Mouse (Mus musculus) left cerebral cortex, adult 6 months (tissue): ENCODE data around the gene Prr19. TPM values are rescaled to one million over a fixed set of nuclear protein-coding genes. Genes with fewer than 3 reads are reported as not detected.

Source experiments
- long read RNA-seq, 2 experiments: library from polyadenylated mRNA; unstranded; transcript quantifications; one replicate each; pipeline ENCODE4 v2.0.0; 2019 to 2020
- polyA plus RNA-seq: library from polyadenylated mRNA; unstranded; fragments of <200 nt; fragmentation: Nextera tagmentation; gene quantifications from 2 replicates; pipeline ENCODE4 v1.2.3, GENCODE M21; 2021

The Prr19 gene
- 0.11 and 0.16 TPM in 2 replicates for polyA plus RNA-seq
- long read RNA-seq, experiment 1: 0 reads
- long read RNA-seq, experiment 2: 0 reads

DNA sequence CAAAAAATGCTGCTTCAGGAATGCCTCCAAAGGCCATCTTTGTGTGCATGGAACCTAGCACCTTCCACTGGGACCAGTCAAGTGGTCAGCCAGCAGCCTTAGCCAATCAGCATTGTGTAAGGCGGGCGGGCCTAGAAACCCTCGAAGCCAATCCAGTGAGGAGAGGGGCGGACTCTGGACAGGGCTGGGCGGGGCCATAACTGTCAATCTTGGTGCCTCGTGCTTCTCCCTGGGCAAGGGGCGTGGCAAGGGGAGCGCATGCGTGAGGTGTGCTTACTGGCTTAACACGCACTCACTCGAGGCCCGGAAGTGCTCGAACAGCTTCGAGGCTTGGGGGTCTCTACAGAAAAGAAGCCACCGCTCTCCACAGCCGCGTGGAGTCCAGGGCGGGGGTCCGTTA is at the start of gene Prr19:
Prr19 (plus strand) TSS at position 349 of the 400 bp plus-strand sequence.

DNA sequence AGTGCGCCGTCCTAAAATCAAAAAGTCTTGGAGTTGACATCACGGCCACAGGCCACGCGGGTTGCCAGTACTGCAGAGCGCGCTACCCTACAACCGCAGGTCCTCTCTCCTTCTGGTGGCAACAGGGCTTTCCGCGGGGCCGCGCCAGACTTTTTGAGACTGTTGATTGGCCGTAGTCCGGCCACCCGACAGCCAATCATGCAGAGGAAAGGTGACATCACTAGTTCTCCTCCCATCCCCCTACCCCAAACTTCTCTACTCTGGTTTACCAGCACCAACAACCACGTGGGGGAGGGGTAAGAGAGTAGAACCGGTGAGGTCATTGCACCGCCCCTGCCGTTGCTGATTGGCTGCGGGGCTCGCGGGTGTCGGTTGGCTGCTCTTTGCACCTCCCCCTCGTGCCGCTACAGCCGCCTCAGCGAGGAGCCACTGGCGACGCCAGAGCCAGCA is 33.9 kb upstream of the Prr19 start, which contains the start of gene Cic:
Cic (plus strand) TSS at position 404 of the 450 bp plus-strand sequence.

DNA sequence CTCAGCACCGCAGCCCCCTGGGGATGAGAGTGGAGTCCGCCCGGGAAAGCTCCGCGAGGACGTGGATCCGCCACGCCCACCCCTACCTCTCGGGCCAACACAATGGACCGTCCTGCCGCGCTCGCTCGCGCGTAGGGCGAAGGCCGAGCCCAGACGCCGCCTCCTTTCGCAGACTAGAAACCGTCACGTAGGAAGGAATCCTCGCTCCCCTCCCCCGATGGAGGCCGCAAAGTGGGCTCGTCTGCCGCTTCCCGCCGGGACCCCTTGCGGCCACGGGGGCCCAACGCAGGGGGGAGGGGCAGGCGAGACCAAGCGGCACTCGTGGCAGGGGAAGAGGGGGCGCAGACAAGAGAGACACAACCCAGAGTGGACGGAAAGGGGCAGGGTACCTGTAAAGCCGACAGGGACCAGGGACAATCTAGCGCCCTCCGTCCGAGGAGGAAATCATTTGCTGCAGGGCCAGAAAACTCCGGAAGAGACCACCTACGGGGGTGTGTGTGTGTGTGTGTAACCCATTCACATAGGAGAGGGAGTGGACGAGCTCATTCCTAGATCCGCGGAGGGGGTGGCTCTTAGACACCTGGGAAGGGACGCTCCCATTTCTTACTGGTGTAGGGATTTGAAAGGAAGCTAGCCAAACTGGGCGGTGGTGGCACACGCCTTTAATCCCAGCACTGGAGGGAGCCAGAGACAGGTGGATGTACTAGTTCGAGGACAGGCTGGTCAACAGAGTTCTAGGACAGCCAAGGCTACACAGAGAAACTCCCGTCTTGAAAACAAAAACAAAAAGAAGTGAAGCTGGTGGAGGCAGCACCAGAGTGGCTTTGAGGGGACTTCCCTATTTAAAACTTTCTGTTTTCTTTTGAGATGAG is 3.5 kb upstream of the Prr19 start, which contains the start of gene Pafah1b3:
Pafah1b3 (minus strand) TSS at position 533 of the 872 bp plus-strand sequence.

DNA sequence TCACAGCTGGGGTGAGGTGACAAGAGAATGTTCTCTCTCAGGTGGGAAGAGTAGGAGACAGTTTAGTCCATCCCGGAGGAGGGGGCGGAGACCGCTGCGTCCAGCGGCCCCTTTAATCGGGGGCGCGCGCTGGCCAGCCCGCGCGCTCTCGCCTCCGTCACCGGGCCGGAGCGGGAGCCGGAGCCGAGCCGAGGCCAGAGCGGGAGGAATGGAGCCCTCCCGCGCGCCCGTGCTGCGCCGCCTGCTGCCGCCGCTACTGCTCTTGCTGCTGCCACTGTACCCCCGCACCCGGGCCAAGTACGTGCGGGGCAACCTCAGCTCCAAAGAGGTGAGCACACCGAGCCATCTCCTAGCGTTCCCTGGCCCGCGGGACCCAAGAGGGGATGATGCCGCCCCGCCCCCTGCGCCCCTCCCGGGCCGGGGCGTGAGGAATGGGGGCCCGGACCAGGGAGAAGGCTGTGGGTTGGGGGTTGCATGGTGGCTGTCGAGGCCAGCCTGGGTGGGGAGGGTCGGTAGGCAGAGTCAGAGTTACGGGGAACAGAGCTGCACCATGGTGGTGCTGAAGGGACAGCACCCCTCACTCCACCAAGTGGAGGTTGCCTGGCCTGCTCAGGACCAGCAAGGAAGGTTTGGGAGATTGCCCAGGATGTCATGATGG is 4.9 kb downstream of the Prr19 start, which contains the start of gene Tmem145:
Tmem145 (plus strand) TSS at position 151 of the 658 bp plus-strand sequence.

DNA sequence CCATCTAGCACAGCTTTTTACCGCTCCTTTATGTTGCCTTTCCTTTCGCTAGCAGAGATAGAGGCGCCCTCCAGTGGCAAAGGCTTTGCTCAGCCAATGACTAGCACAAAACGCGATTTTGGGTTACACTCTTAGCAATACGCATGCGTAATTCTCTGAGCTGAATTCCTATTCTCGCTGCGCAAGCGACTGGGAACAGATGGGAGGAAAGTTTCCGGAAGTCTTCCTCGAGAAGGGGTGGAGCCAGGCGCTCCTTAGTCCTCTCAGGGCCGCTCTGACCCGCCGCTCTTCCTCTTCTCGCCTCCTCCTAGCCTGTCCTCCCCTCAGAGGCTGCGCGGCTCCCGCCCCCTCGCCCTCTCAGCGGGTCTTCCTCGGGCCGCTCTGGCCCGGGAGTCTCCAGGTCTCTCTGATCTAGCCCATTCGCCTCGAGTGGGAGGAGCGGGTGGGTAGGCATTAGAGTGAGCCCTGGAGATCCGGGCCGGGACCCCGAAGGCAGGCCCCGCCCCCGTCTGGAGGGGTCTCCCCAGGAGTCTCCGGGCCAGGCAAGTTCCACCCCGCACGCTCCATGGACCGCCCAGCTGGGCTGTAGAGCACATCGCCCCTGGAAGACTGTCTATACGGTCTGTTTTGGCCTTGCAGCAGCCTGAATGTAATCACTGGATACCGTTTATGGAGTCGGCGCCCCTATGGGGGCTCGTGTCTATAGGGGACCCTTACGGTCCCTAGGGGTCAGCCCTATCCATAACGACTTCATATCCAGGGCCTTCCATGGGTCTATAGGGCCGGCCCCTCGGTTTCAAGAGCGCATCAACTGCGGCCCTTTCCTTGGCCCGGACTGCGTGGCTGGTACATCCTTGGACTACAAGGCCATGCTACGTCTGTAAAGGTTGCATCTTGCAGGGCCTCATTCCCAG is 15.6 kb downstream of the Prr19 start, which contains the start of gene Megf8:
Megf8 (plus strand) TSS at position 633 of the 914 bp plus-strand sequence.

Other genes starting within 250 kb of the Prr19 start
- 6.1 and 29.3 TPM in 2 replicates for gene Grik5, start 229.1 kb upstream of the Prr19 start, polyA plus RNA-seq
- gene Zfp574, start 228.8 kb upstream of the Prr19 start, polyA plus RNA-seq: 24.1 and 27.1 TPM in 2 replicates
- gene Pou2f2, start 121.7 kb upstream of the Prr19 start, polyA plus RNA-seq: 1.2 and 2.3 TPM in 2 replicates
- gene Dedd2, start 80.8 kb upstream of the Prr19 start, polyA plus RNA-seq: 10.7 and 12.7 TPM in 2 replicates
- 0.44 and 1.6 TPM in 2 replicates for gene Zfp526, start 80.0 kb upstream of the Prr19 start, polyA plus RNA-seq
- gene Gsk3a, start 63.6 kb upstream of the Prr19 start, polyA plus RNA-seq: 8.6 and 17.5 TPM in 2 replicates
- gene Erf, start 50.6 kb upstream of the Prr19 start, polyA plus RNA-seq: 4.2 and 31.4 TPM in 2 replicates
- gene Cic, start 33.7 kb upstream of the Prr19 start, polyA plus RNA-seq: 32.2 and 54.4 TPM in 2 replicates
- gene Pafah1b3, start 3.4 kb upstream of the Prr19 start, polyA plus RNA-seq: 49.1 and 57.6 TPM in 2 replicates
- 8.4 and 31.9 TPM in 2 replicates for gene Tmem145, start 4.7 kb downstream of the Prr19 start, polyA plus RNA-seq
- 5.8 and 8.3 TPM in 2 replicates for gene Megf8, start 15.8 kb downstream of the Prr19 start, polyA plus RNA-seq
- 0.26 TPM in 1 of 2 replicates, not detected in the other for gene Cnfn, start 68.3 kb downstream of the Prr19 start, polyA plus RNA-seq
- gene Lipe, start 97.3 kb downstream of the Prr19 start, polyA plus RNA-seq: 4.2 and 5.1 TPM in 2 replicates
- gene Cxcl17, start 111.5 kb downstream of the Prr19 start, polyA plus RNA-seq: not detected in 2 replicates
- gene Ceacam1, start 176.2 kb downstream of the Prr19 start, polyA plus RNA-seq: 2.9 and 3.0 TPM in 2 replicates
- 0.23 and 0.42 TPM in 2 replicates for gene Ceacam2, start 238.4 kb downstream of the Prr19 start, polyA plus RNA-seq